Mouse (Mus musculus): ENCODE data around the gene Rplp1. TPM values are rescaled to one million over a fixed set of nuclear protein-coding genes. Genes with fewer than 3 reads are reported as not detected.

The Rplp1 gene
- polyA plus RNA-seq, 1 experiment from 2014 or later = 1,059 TPM

DNA sequence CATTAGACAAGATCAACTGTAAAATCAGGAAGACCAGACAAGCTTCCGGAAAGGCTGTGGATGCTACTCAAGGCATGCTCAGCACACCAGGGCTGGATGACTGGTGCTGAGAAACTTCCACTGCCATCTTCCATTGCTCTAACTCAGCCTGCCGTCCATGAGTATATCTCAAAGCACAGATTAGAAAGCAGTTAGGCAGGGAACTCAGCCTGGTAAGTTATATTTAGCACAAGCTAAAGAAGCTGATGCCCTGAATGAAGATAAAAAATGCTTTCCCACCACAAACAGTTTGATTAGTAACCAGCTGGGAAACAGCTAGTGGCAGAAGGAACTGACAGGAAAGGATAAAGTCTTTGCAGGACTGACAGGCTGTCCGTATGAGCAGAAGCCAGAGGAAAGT is 26.7 kb upstream of the Rplp1 start:
- H3K9ac ChIP-seq = no peak overlapping the region

GRCm38 (mm10) chr9:61933333-61933732 is 19.0 kb upstream of the Rplp1 start:
- peaks cover 87% of the 10 kb centered on the region for H3K36me3 ChIP-seq
- no peak overlapping the region for H3K27ac ChIP-seq
- no peak for ATAC-seq (ENCODE audit: insufficient number of reproducible peaks, insufficient read depth, low FRiP score, low TSS enrichment)
- no peaks in the 10 kb centered on the region for H3K27me3 ChIP-seq
- WGBS = 79% methylated on average over 2 of the region's 2 CpGs
- no peak overlapping the region for H3K9ac ChIP-seq
- no peaks in the 10 kb centered on the region for H3K9me3 ChIP-seq
- no peak overlapping the region for H3K4me2 ChIP-seq (replicated peaks)
- H3K4me1 ChIP-seq = no peaks in the 10 kb centered on the region
- H3K4me3 ChIP-seq = no peak overlapping the region

More for the DNA sequence above, 26.7 kb upstream of the Rplp1 start:
- Histone ChIP-seq H3K27ac (no peak overlapping the region), H3K4me3 (no peak overlapping the region), H3K9me3 (no peaks in the 10 kb centered on the region), H3K4me2 (replicated peaks) (no peak overlapping the region), H3K27me3 (no peaks in the 10 kb centered on the region), H3K4me1 (peaks cover 7% of the 10 kb centered on the region; the same call in 1 of the 2 replicates), H3K36me3 (peaks cover 59% of the 10 kb centered on the region)
- 94% methylated on average over 3 of the region's 3 CpGs for WGBS
- ATAC-seq (ENCODE audit: insufficient number of reproducible peaks, insufficient read depth, low FRiP score, low TSS enrichment) = no peak

GRCm38 (mm10) chr9:61932009-61932408 is 17.7 kb upstream of the Rplp1 start:
- no peak overlapping the region for H3K4me2 ChIP-seq (replicated peaks)
- no peak for ATAC-seq (ENCODE audit: insufficient number of reproducible peaks, insufficient read depth, low FRiP score, low TSS enrichment)
- WGBS = 98% methylated on average over 3 of the region's 3 CpGs
- H3K27me3 ChIP-seq = no peaks in the 10 kb centered on the region
- no peak overlapping the region for H3K4me3 ChIP-seq
- no peak overlapping the region for H3K9ac ChIP-seq
- peaks cover 89% of the 10 kb centered on the region for H3K36me3 ChIP-seq
- no peaks in the 10 kb centered on the region for H3K9me3 ChIP-seq
- H3K4me1 ChIP-seq = no peaks in the 10 kb centered on the region
- H3K27ac ChIP-seq = no peak overlapping the region

- H3K9ac ChIP-seq = no peak overlapping the region
- 91% methylated on average over 10 of the region's 10 CpGs for whole genome bisulfite sequencing
Observed at GRCm38 (mm10) chr9:61925086-61925660, 10.8 kb upstream of the Rplp1 start.

DNA sequence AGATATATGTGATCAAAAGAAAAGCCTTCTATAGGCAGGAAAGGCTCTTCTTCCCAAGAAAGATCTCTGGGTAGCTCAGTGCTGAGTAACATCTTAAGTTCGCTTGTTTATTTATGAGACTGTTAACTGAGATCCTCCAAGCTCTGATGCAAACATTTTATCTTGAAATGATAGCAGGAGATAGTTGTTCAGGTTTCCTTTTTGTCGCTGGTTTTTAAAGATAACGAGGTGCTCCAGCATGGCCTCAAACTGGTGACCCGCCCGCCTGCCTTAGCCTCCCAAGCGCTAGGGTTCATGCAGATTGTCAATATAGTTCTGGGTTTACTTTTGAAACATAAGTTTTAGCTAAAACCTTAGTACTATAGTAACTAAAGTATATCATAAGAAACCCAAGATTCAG is 6.0 kb upstream of the Rplp1 start:
- peaks cover 70% of the 10 kb centered on the region for H3K36me3 ChIP-seq
- WGBS = 95% methylated on average over 6 of the region's 6 CpGs
- no peak overlapping the region for H3K4me3 ChIP-seq
- no peaks in the 10 kb centered on the region for H3K9me3 ChIP-seq
- no peak for ATAC-seq (ENCODE audit: insufficient number of reproducible peaks, insufficient read depth, low FRiP score, low TSS enrichment)
- H3K4me2 ChIP-seq (replicated peaks) = no peak overlapping the region
- H3K27me3 ChIP-seq = no peaks in the 10 kb centered on the region
- 0 out of 2 replicates have a peak, but pooled peaks cover 3% of the 10 kb centered on the region for H3K4me1 ChIP-seq
- no peak overlapping the region for H3K27ac ChIP-seq
- no peak overlapping the region for H3K9ac ChIP-seq

More at GRCm38 (mm10) chr9:61925086-61925660, 10.8 kb upstream of the Rplp1 start:
- no peak overlapping the region for H3K27ac ChIP-seq
- H3K27me3 ChIP-seq = no peaks in the 10 kb centered on the region
- no peak overlapping the region for H3K4me2 ChIP-seq (replicated peaks)
- ATAC-seq (ENCODE audit: insufficient number of reproducible peaks, insufficient read depth, low FRiP score, low TSS enrichment) = no peak
- H3K36me3 ChIP-seq = peaks cover 78% of the 10 kb centered on the region
- no peaks in the 10 kb centered on the region for H3K9me3 ChIP-seq
- H3K4me3 ChIP-seq = no peak overlapping the region
- no peaks in the 10 kb centered on the region for H3K4me1 ChIP-seq

GRCm38 (mm10) chr9:61919464-61919863 is 5.1 kb upstream of the Rplp1 start:
- WGBS = 95% methylated on average over 5 of the region's 5 CpGs
- H3K27me3 ChIP-seq = no peaks in the 10 kb centered on the region
- H3K4me2 ChIP-seq (replicated peaks) = no peak overlapping the region
- ATAC-seq (ENCODE audit: insufficient number of reproducible peaks, insufficient read depth, low FRiP score, low TSS enrichment) = no peak
- no peak overlapping the region for H3K4me3 ChIP-seq
- H3K9ac ChIP-seq = no peak overlapping the region
- no peak overlapping the region for H3K27ac ChIP-seq
- no peaks in the 10 kb centered on the region for H3K9me3 ChIP-seq
- 0 out of 2 replicates have a peak, but pooled peaks cover 6% of the 10 kb centered on the region for H3K4me1 ChIP-seq
- peaks cover 61% of the 10 kb centered on the region for H3K36me3 ChIP-seq

- Histone ChIP-seq H3K9me3 (no peaks in the 10 kb centered on the region), H3K4me1 (peaks cover 18% of the 10 kb centered on the region), H3K4me2 (replicated peaks) (no peak overlapping the region), H3K36me3 (peaks cover 57% of the 10 kb centered on the region), H3K4me3 (no peak overlapping the region), H3K27me3 (no peaks in the 10 kb centered on the region), H3K9ac (no peak overlapping the region), H3K27ac (no peak overlapping the region)
- WGBS = 89% methylated on average over 6 of the region's 6 CpGs
- ATAC-seq (ENCODE audit: insufficient number of reproducible peaks, insufficient read depth, low FRiP score, low TSS enrichment) = no peak
Observed at GRCm38 (mm10) chr9:61917436-61917835, 3.1 kb upstream of the Rplp1 start.

- no peak for ATAC-seq (ENCODE audit: insufficient number of reproducible peaks, insufficient read depth, low FRiP score, low TSS enrichment)
- peaks cover 62% of the 10 kb centered on the region for H3K36me3 ChIP-seq
- H3K4me3 ChIP-seq = no peak overlapping the region
- H3K27me3 ChIP-seq = no peaks in the 10 kb centered on the region
- peaks cover 19% of the 10 kb centered on the region for H3K4me1 ChIP-seq
- H3K9me3 ChIP-seq = no peaks in the 10 kb centered on the region
- WGBS = 90% methylated on average over 3 of the region's 3 CpGs
- H3K27ac ChIP-seq = no peak overlapping the region
- no peak overlapping the region for H3K4me2 ChIP-seq (replicated peaks)
- H3K9ac ChIP-seq = no peak overlapping the region
Observed at GRCm38 (mm10) chr9:61916986-61917385, 2.6 kb upstream of the Rplp1 start.

DNA sequence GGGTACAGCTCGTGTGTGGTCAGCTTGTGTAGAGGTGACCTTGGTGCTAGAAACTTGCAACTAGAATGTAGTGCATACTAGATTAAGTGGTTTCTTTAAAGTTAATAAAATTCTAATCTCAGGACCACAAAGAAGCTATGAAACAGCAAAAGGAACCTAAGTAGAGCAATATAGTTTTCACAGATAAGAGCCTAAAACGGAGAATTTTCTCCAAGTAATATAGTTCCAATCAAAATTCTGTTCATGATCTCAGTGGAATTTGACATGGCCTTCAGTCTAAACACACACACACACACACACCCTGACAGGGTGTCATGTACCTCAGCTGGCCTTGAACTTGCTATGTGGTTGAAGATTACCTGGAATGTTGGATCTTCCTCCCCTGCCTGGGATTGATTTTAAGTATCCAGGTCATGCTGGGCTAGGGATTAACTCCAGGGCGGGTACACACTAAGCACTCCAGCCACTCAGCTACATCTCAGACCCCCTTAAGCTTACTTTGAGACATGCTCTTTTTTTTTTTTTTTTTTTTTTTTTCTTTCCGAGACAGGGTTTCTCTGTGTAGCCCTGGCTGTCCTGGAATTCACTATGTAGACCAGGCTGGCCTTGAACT is 1.2 kb upstream of the Rplp1 start:
- Histone ChIP-seq H3K4me3 (peak overlapping the region; percentile 86; the same call in 1 of the 2 replicates), H3K36me3 (peaks cover 63% of the 10 kb centered on the region), H3K27me3 (no peaks in the 10 kb centered on the region), H3K4me2 (replicated peaks) (peak overlapping the region; percentile 85), H3K9ac (no peak overlapping the region; the same call in 1 of the 2 replicates), H3K4me1 (peaks cover 19% of the 10 kb centered on the region), H3K27ac (peak overlapping the region; percentile 95; the same call in 1 of the 2 replicates), H3K9me3 (no peaks in the 10 kb centered on the region)
- no peak for ATAC-seq (ENCODE audit: insufficient number of reproducible peaks, insufficient read depth, low FRiP score, low TSS enrichment)
- 47% methylated on average over 4 of the region's 4 CpGs for WGBS

- H3K27me3 ChIP-seq = no peaks in the 10 kb centered on the region
- H3K36me3 ChIP-seq = peaks cover 60% of the 10 kb centered on the region
- 4% methylated on average over 13 of the region's 13 CpGs for WGBS
- no peak for ATAC-seq (ENCODE audit: insufficient number of reproducible peaks, insufficient read depth, low FRiP score, low TSS enrichment)
- H3K9me3 ChIP-seq = no peaks in the 10 kb centered on the region
- H3K4me2 ChIP-seq (replicated peaks) = peak overlapping the region; percentile 85
- peak overlapping the region; percentile 86 for H3K4me3 ChIP-seq
- peaks cover 19% of the 10 kb centered on the region for H3K4me1 ChIP-seq
- peak overlapping the region; percentile 58 for H3K9ac ChIP-seq
- H3K27ac ChIP-seq = peak overlapping the region; percentile 95
Observed at GRCm38 (mm10) chr9:61914917-61915300, 567 bp upstream of the Rplp1 start.

DNA sequence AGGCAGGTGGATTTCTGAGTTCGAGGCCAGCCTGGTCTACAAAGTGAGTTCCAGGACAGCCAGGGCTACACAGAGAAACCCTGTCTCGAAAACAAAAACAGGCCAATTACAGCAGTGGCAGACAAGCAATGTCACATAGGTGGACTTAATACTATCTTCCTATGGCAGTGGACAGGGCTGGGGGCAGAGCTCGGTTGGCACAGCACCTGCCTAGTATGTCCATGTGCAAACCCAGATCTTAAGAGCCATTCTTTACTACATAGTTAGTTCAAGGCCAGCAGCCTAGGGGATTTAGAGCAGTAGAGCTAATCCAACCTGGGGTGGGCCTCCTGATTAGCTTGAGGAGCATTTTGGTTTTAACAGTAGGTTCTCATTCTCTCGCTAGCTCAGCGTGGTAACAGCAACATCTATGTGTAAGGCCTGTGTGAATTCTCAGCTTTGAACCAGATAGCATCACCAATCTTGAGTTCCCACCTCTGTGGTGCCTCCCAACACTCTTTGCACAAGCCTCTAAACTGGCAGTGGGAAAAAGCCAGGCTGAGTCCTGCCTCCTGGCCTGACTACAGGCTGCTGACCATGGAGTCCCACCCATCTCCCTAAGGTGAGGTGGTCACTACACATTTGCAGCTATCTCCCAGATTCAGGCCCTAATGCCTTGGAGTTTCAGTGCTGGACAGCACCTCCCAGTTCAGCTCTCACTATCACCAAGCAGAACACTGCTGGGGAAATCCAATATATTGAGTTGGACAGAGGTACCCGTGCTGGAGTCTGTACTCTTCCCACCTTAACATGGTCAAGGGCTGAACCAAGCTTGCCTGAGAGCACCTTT is 2.8 kb downstream of the Rplp1 start:
- WGBS = 42% methylated on average over 6 of the region's 6 CpGs
- no peak overlapping the region for H3K27ac ChIP-seq
- H3K4me2 ChIP-seq (replicated peaks) = no peak overlapping the region
- H3K4me3 ChIP-seq = no peak overlapping the region
- no peaks in the 10 kb centered on the region for H3K9me3 ChIP-seq
- H3K36me3 ChIP-seq = peaks cover 29% of the 10 kb centered on the region
- ATAC-seq (ENCODE audit: insufficient number of reproducible peaks, insufficient read depth, low FRiP score, low TSS enrichment) = no peak
- H3K4me1 ChIP-seq = peaks cover 19% of the 10 kb centered on the region
- H3K9ac ChIP-seq = no peak overlapping the region
- H3K27me3 ChIP-seq = no peaks in the 10 kb centered on the region
